Mouse (Mus musculus) layer of hippocampus, adult 11-12 months (tissue): ENCODE data around the gene Acad10.
"Not testable (repeated sequence)": the region's sequence is repeated elsewhere in the genome, so short reads cannot be mapped to it uniquely, and the experiment has no call there.

Experiments
- DNase-seq: peaks from one replicate; pipeline ENCODE4 v3.0.0; 2022; ENCODE audit warnings: low spot score

Acad10 gene

DNA sequence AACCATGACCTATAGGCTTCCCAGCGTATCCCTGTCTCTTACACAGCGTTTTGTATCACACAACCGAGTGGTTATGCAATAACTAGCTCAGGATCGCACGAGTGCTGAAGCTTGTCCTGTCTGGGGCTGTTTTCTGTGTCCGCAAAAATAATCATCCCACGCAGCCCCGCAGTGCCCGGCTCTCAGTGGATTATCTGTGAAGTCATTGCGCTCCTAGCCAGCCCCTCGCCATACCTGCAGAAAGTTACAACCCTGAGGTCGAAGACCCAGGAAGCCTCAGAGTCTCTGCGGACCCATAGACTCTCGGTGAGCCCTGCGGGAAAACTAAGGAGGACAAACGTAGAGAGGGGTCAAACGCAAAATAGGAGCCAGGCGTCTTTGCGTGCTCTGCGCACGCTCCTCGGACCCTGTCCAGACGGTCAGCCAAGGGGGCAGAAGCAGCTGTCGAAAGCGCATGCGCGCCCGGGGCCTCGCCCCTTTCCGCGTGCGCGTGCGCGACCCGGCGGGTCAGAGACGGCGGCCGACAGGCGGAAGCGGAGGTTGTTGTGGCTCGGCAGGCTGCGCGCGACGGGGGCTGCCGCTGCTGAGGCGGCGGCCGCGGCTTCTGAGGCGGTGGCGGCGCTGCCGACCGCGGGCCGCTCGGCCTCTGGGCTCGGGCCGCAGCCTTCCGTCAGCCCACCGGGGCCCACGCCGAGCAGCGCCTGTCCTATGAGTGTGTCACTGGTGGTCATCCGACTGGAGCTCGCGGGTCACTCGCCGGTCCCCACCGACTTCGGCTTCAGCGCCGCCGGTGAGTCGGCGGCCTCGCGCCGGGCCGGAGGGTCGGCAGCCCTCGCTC, at the start of gene Acad10, which contains the start of gene Brap:
TSS of gene Acad10 (minus strand) at position 456 of the 838 bp plus-strand sequence.
TSS of gene Brap (plus strand) at position 505 of the 838 bp plus-strand sequence.
- DNase-seq: peak; percentile 93

GRCm38 (mm10) chr5:121704512-121705248, 44.4 kb upstream of the Acad10 start:
- DNase-seq: no peak

DNA sequence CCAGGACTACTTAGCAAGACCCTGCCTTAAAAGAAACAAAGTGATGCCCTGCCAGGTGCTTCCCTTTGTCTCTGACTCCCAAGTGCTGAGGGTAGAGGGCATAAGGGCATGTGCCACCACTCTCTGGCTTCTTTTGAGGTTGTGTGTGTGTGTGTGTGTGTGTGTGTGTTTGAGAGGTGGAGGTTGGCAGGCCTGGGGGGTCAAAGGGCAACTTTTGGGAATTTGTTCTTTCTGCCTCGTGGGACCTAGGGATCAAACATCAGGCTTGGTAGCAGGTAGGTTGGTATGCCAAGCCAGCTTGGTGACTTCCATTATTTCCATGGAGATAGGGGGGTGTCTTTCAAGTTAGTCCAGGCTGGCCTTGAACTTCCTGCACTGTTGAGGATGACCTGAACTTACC, 43.0 kb upstream of the Acad10 start:
- no peak for DNase-seq

DNA sequence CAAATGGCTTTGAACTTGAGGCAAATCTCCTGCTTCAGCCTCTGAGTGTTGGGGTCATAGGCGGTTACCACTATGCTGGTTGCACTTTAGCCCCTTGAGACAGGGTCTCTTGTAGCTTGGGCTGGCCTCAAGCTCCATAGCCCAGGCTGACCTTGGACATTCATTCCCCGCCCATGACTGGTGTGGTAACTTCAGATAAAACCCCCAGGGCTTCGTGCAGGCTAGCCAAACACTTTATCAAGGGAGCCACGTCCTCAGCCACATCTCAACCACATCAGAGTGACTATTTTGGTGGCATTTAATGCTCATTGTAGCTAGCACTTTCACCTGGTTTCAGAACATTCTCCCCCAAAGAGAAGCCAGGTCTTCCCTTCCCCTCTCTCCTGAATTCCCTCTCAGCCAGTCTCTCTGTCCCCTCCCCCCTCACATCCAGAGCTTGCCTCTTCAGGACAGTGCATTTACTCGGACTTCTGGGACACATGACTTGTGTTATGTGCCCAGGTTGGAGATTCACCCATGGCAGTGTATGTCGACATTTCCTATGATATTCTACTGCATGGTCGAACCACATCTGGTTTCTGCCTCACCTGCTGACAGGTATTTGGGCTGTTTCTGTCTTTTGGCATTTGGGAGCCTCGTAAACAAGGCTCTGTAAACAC, 40.9 kb upstream of the Acad10 start:
- no peak for DNase-seq

- DNase-seq: peak; percentile 46
Observed at GRCm38 (mm10) chr5:121700496-121700895, 40.2 kb upstream of the Acad10 start.

GRCm38 (mm10) chr5:121699891-121700290, 39.6 kb upstream of the Acad10 start:
- DNase-seq: no peak

GRCm38 (mm10) chr5:121696761-121697160, 36.4 kb upstream of the Acad10 start:
- DNase-seq: no peak

GRCm38 (mm10) chr5:121692897-121693296, 32.6 kb upstream of the Acad10 start:
- DNase-seq: no peak

- DNase-seq: not testable (repeated sequence)
Observed at GRCm38 (mm10) chr5:121691436-121691835, 31.1 kb upstream of the Acad10 start.

- DNase-seq: no peak
Observed at GRCm38 (mm10) chr5:121690482-121691211, 30.3 kb upstream of the Acad10 start.

DNA sequence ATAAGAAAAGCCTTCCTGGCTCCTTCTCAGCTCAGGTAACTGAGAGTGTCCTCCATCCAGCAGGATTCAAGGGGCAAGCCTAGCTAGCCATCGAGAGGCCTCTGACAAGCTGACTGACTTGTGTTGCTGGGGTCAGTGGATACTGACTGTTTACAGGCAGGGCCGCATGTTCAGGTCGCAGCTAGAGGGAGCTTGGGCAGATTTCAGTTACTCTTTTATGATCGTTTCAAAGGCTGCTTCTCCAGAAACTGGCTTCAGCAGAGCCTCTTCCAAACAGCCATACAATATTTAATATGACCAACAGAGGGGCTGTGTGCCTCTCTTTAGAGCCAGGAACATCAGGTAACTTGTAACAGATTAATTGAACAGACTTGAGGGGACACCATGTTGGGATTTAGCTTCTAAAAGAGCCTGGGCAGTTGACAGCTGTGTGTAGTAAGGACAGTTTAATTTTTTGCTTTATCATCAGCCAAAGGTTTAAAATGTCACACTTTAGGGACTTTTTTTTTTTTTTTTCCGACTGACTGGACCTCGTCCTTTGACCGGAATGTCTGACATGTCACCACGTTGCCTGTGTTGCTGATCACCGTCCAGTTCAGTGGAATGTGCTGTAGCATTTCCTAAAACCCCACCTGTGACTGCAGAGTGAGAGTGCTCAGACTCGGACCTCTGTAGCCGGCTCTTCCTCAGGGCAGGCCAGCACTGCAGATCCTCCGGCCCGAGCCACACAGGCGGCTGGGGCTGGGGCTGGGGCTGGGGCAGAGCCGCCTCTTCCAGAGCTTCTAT, 26.0 kb upstream of the Acad10 start:
- DNase-seq: no peak

GRCm38 (mm10) chr5:121685495-121685894, 25.2 kb upstream of the Acad10 start:
- DNase-seq: no peak

DNA sequence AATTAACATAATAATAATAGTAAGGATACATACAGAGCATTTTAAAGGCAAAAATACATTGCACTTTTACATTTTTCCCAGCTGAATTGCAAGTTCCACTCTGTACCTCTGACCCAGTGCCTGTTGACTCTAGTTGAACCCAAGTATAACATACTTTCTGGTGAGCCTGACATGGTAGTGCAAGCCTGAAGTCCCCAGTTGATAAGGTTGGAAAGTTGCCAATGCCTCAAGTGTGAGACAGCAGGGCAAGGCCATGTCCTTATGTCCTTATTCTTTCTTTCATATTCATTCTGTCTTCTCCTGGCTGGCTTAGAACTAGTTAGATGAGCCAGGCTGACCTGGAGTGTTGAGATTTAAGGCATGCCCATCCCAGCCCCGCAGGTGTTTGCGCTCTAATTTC, 21.9 kb upstream of the Acad10 start:
- DNase-seq: no peak

- no peak for DNase-seq
Observed at GRCm38 (mm10) chr5:121670412-121670811, 10.1 kb upstream of the Acad10 start.

DNA sequence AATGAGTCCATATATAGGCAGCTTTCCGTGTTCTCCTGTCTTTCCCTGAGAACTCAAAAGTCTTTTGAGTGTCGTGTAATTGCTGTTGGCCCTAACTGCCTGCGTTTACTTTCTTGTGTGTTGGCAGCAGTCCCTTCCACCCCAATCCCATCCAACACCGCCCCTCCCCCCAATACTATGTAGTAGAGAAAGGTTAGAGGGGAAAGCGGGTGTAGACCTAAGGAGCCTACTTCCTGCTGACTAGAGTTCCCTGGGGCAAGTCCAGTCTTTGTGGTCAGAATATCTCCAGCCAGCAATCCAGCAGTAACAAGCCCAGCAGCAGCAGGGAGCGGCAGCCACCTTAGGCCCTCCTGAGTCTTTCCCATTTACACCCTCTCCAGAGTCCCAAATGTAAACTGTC, 8.1 kb upstream of the Acad10 start:
- DNase-seq: no peak

GRCm38 (mm10) chr5:121667067-121667466, 6.8 kb upstream of the Acad10 start:
- no peak for DNase-seq

- no peak for DNase-seq
Observed at GRCm38 (mm10) chr5:121664971-121665370, 4.7 kb upstream of the Acad10 start.

DNA sequence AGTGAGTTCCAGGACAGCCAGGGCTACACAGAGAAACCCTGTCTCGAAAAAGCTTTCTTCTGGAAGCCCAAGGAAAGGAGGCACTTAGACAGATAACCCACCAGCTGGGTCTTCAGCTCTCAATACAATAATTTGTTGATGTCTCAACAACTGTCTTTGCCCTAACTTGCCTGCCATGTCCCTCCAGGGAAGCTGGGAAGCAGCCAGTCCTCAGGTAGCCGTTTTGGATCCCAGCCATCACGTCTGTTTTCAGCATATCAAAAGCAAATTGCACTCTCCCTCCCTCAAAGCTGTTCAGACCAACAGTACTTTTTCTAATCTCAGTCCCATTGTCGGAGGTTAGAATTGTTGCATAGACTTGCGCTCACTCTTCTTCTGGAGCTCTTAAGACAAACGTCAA, 3.8 kb upstream of the Acad10 start:
- DNase-seq: no peak

DNA sequence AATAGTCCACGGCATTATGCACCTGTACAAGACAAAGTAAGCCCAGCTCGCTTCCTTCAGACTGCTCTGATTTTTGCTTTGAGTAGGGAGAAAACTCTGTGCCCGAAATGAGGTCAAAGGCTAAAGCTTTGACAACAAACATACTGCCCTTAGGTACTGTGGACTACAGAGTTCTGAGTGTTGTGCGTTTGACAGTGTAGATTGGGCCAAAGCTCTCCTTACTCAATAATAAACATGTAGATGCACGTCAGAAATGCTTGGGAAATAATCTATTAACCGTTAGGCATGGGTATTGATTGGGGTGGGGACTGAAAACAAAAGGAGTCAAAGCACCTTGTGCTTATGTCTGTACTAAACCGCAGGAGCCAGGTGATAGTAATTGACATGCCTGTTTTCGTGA, 3.1 kb upstream of the Acad10 start:
- no peak for DNase-seq

- no peak for DNase-seq
Observed at GRCm38 (mm10) chr5:121661494-121661893, 1.2 kb upstream of the Acad10 start.

GRCm38 (mm10) chr5:121660897-121661254, 562 bp upstream of the Acad10 start:
- DNase-seq: peak; percentile 41
